Mouse (Mus musculus) heart, embryonic 12.5 days (tissue): ENCODE data around the gene Crb2. TPM values are rescaled to one million over a fixed set of nuclear protein-coding genes. Genes with fewer than 3 reads are reported as not detected.

Experiments used
- ATAC-seq: fragments of 200-750 bp; cut with Nextera tagmentation; 2 replicates; pipeline ENCODE4 v1.8.0; 2017; ENCODE audit warnings: moderate TSS enrichment, moderate library complexity; ENCODE audit not compliant: insufficient number of reproducible peaks, low FRiP score
- H3K27ac ChIP-seq: fragments of 300-500 bp; sonication (generic); 2 replicates; pipeline ENCODE4 v1.5.1; 2016; ENCODE audit warnings: mild to moderate bottlenecking, moderate library complexity; ENCODE audit not compliant: poor library complexity, severe bottlenecking
- H3K27me3 ChIP-seq: fragments of 300-500 bp; sonication (generic); replicated peaks from 2 replicates; pipeline ENCODE4 v1.6.1; 2016; ENCODE audit warnings: mild to moderate bottlenecking, moderate library complexity
- H3K36me3 ChIP-seq: fragments of 300-500 bp; sonication (generic); 2 replicates; pipeline ENCODE4 v1.6.1; 2016; ENCODE audit warnings: mild to moderate bottlenecking, moderate library complexity
- H3K4me1 ChIP-seq: fragments of 300-500 bp; sonication (generic); replicated peaks from 2 replicates; pipeline ENCODE4 v1.6.1; 2016; ENCODE audit warnings: mild to moderate bottlenecking
- H3K4me2 ChIP-seq: fragments of 300-500 bp; sonication (generic); 2 replicates; pipeline ENCODE4 v1.6.1; 2016; ENCODE audit warnings: mild to moderate bottlenecking, moderate library complexity
- H3K4me3 ChIP-seq: fragments of 300-500 bp; sonication (generic); 2 replicates; pipeline ENCODE4 v1.5.1; 2016; ENCODE audit warnings: mild to moderate bottlenecking
- H3K9ac ChIP-seq: fragments of 300-500 bp; sonication (generic); 2 replicates; pipeline ENCODE4 v1.6.1; 2016; ENCODE audit warnings: mild to moderate bottlenecking, moderate library complexity
- H3K9me3 ChIP-seq: fragments of 300-500 bp; sonication (generic); replicated peaks from 2 replicates; pipeline ENCODE4 v1.6.1; 2016; ENCODE audit warnings: mild to moderate bottlenecking, moderate library complexity
- WGBS: fragments of 180-500 bp; shearing (Covaris S2); methylation state at CpG from one replicate; pipeline ENCODE4 v1.1.7; 2016; 5-methylcytosine and 5-hydroxymethylcytosine counted together
- polyA plus RNA-seq: library from polyadenylated mRNA; unstranded; fragments of >200 nt; fragmentation: Nextera tagmentation; extraction: Ambion mirVana; gene quantifications from 2 replicates; pipeline ENCODE4 v1.2.1, GENCODE M21; 2016

Crb2 gene
- polyA plus RNA-seq, 1 experiment from 2014 or later = 9.1 TPM

GRCm38 (mm10) chr2:37782002-37782401 lies 6.0 kb downstream of the Crb2 start:
- H3K4me2 ChIP-seq = no peak overlapping the region
- H3K27me3 ChIP-seq = peaks cover 16% of the 10 kb centered on the region; the same call in 1 of the 2 replicates
- no peak for ATAC-seq
- 24% methylated on average over 7 of the region's 7 CpGs for WGBS
- no peak overlapping the region for H3K4me3 ChIP-seq
- no peaks in the 10 kb centered on the region for H3K36me3 ChIP-seq
- no peaks in the 10 kb centered on the region for H3K9me3 ChIP-seq
- H3K4me1 ChIP-seq = peaks cover 70% of the 10 kb centered on the region
- peak overlapping the region; percentile 70 for H3K27ac ChIP-seq
- H3K9ac ChIP-seq = no peak overlapping the region

GRCm38 (mm10) chr2:37784473-37784872 lies 8.4 kb downstream of the Crb2 start:
- Histone ChIP-seq H3K4me3 (no peak overlapping the region), H3K27ac (no peak overlapping the region), H3K9ac (no peak overlapping the region), H3K9me3 (no peaks in the 10 kb centered on the region), H3K4me2 (no peak overlapping the region), H3K27me3 (peaks cover 22% of the 10 kb centered on the region; the same call in 1 of the 2 replicates), H3K36me3 (no peaks in the 10 kb centered on the region), H3K4me1 (peaks cover 70% of the 10 kb centered on the region)
- ATAC-seq = no peak
- WGBS = 47% methylated on average over 5 of the region's 5 CpGs

- Histone ChIP-seq H3K27ac (no peak overlapping the region), H3K4me1 (peaks cover 50% of the 10 kb centered on the region)
- 23% methylated on average over 52 of the region's 52 CpGs for WGBS
These were observed 10.4 kb downstream of the Crb2 start for GRCm38 (mm10) chr2:37786461-37786860.

GRCm38 (mm10) chr2:37788176-37788962 lies 12.3 kb downstream of the Crb2 start:
- Histone ChIP-seq H3K27ac (peak overlapping the region; percentile 17; the same call in 1 of the 2 replicates), H3K4me2 (no peak overlapping the region), H3K9me3 (no peaks in the 10 kb centered on the region), H3K9ac (no peak overlapping the region), H3K36me3 (0 out of 2 replicates have a peak, but pooled peaks cover 3% of the 10 kb centered on the region), H3K4me3 (no peak overlapping the region), H3K27me3 (peaks cover 39% of the 10 kb centered on the region), H3K4me1 (peaks cover 42% of the 10 kb centered on the region)
- 47% methylated on average over 7 of the region's 7 CpGs for WGBS
- 0 out of 2 replicates have a peak, but pooled peaks have one; percentile 3 for ATAC-seq

More at GRCm38 (mm10) chr2:37786461-37786860, 10.4 kb downstream of the Crb2 start:
- H3K4me3 ChIP-seq = peak overlapping the region; percentile 52
- peak overlapping the region; percentile 82 for H3K4me2 ChIP-seq
- H3K9me3 ChIP-seq = no peaks in the 10 kb centered on the region
- peak overlapping the region; percentile 37 for H3K9ac ChIP-seq
- H3K36me3 ChIP-seq = no peaks in the 10 kb centered on the region
- peaks cover 22% of the 10 kb centered on the region; the same call in 1 of the 2 replicates for H3K27me3 ChIP-seq
- ATAC-seq = no peak; the same call in 1 of the 2 replicates

- Histone ChIP-seq H3K4me1 (peaks cover 44% of the 10 kb centered on the region), H3K36me3 (0 out of 2 replicates have a peak, but pooled peaks cover 3% of the 10 kb centered on the region), H3K4me3 (no peak overlapping the region), H3K27ac (0 out of 2 replicates have a peak overlapping the region, but pooled peaks have one; percentile 10), H3K27me3 (peaks cover 43% of the 10 kb centered on the region), H3K9ac (no peak overlapping the region), H3K4me2 (no peak overlapping the region), H3K9me3 (no peaks in the 10 kb centered on the region)
- ATAC-seq = no peak
- 79% methylated on average over 5 of the region's 5 CpGs for WGBS
These were observed 13.0 kb downstream of the Crb2 start for GRCm38 (mm10) chr2:37789029-37789428.

GRCm38 (mm10) chr2:37789995-37790394 lies 13.9 kb downstream of the Crb2 start:
- Histone ChIP-seq H3K4me2 (no peak overlapping the region), H3K9me3 (no peaks in the 10 kb centered on the region), H3K9ac (no peak overlapping the region), H3K27ac (no peak overlapping the region), H3K36me3 (0 out of 2 replicates have a peak, but pooled peaks cover 3% of the 10 kb centered on the region), H3K4me3 (no peak overlapping the region), H3K4me1 (peaks cover 47% of the 10 kb centered on the region), H3K27me3 (peaks cover 47% of the 10 kb centered on the region)
- 79% methylated on average over 10 of the region's 10 CpGs for WGBS
- ATAC-seq = no peak

GRCm38 (mm10) chr2:37790738-37791137 lies 14.7 kb downstream of the Crb2 start:
- Histone ChIP-seq H3K9ac (no peak overlapping the region), H3K9me3 (no peaks in the 10 kb centered on the region), H3K4me2 (no peak overlapping the region), H3K27me3 (peaks cover 44% of the 10 kb centered on the region), H3K4me1 (peaks cover 54% of the 10 kb centered on the region), H3K4me3 (no peak overlapping the region), H3K27ac (no peak overlapping the region), H3K36me3 (0 out of 2 replicates have a peak, but pooled peaks cover 3% of the 10 kb centered on the region)
- no peak for ATAC-seq
- 91% methylated on average over 14 of the region's 14 CpGs for WGBS

- 90% methylated on average over 4 of the region's 4 CpGs for WGBS
- H3K36me3 ChIP-seq = 0 out of 2 replicates have a peak, but pooled peaks cover 3% of the 10 kb centered on the region
- ATAC-seq = no peak
These were observed 15.3 kb downstream of the Crb2 start for GRCm38 (mm10) chr2:37791340-37791739.

GRCm38 (mm10) chr2:37796021-37796420 lies 20.0 kb downstream of the Crb2 start:
- H3K9me3 ChIP-seq = no peaks in the 10 kb centered on the region
- H3K4me3 ChIP-seq = no peak overlapping the region
- H3K4me1 ChIP-seq = peaks cover 58% of the 10 kb centered on the region
- H3K36me3 ChIP-seq = peaks cover 8% of the 10 kb centered on the region
- H3K4me2 ChIP-seq = peak overlapping the region; percentile 16
- H3K27ac ChIP-seq = peak overlapping the region; percentile 81
- H3K27me3 ChIP-seq = peaks cover 25% of the 10 kb centered on the region
- H3K9ac ChIP-seq = 0 out of 2 replicates have a peak overlapping the region, but pooled peaks have one; percentile 23
- ATAC-seq = no peak
- 10% methylated on average over 1 of the region's 1 CpGs for WGBS

More at GRCm38 (mm10) chr2:37791340-37791739, 15.3 kb downstream of the Crb2 start:
- no peak overlapping the region for H3K4me3 ChIP-seq
- H3K9ac ChIP-seq = no peak overlapping the region
- no peak overlapping the region for H3K27ac ChIP-seq
- peaks cover 56% of the 10 kb centered on the region for H3K4me1 ChIP-seq
- no peaks in the 10 kb centered on the region for H3K9me3 ChIP-seq
- no peak overlapping the region for H3K4me2 ChIP-seq
- H3K27me3 ChIP-seq = peaks cover 38% of the 10 kb centered on the region

GRCm38 (mm10) chr2:37797046-37797445 lies 21.0 kb downstream of the Crb2 start:
- Histone ChIP-seq H3K27me3 (peaks cover 21% of the 10 kb centered on the region), H3K9ac (no peak overlapping the region), H3K27ac (no peak overlapping the region), H3K4me2 (no peak overlapping the region), H3K9me3 (no peaks in the 10 kb centered on the region), H3K4me3 (no peak overlapping the region), H3K4me1 (peaks cover 58% of the 10 kb centered on the region), H3K36me3 (peaks cover 7% of the 10 kb centered on the region)
- 80% methylated on average over 4 of the region's 4 CpGs for WGBS
- ATAC-seq = no peak

GRCm38 (mm10) chr2:37799137-37799536 lies 23.1 kb downstream of the Crb2 start:
- ATAC-seq = no peak
- H3K27me3 ChIP-seq = 0 out of 2 replicates have a peak, but pooled peaks cover 4% of the 10 kb centered on the region
- H3K9ac ChIP-seq = no peak overlapping the region
- H3K4me3 ChIP-seq = no peak overlapping the region
- H3K27ac ChIP-seq = no peak overlapping the region
- peaks cover 50% of the 10 kb centered on the region for H3K4me1 ChIP-seq
- no peak overlapping the region for H3K4me2 ChIP-seq
- H3K36me3 ChIP-seq = peaks cover 5% of the 10 kb centered on the region
- no peaks in the 10 kb centered on the region for H3K9me3 ChIP-seq
- 53% methylated on average over 6 of the region's 6 CpGs for WGBS
